Mouse (Mus musculus) G1E (cell line): Measurements from ENCODE around the gene Arhgap23. TPM values are rescaled to one million over a fixed set of nuclear protein-coding genes. Genes with fewer than 3 reads are reported as not detected.

ENCODE experiments used
- ATAC-seq: 2 replicates; pipeline ENCODE4 v1.8.0; 2016; ENCODE audit warnings: mild to moderate bottlenecking; ENCODE audit not compliant: insufficient number of reproducible peaks, poor library complexity, low FRiP score, severe bottlenecking; ENCODE audit errors: extremely low read depth
- DNase-seq: peaks from one replicate; pipeline ENCODE4 v3.0.0; 2012; ENCODE audit warnings: low spot score
- H3K27me3 ChIP-seq: 2 replicates; pipeline ENCODE4 v1.6.1; 2012; ENCODE audit warnings: mild to moderate bottlenecking, low read length, inconsistent platforms; ENCODE audit not compliant: insufficient read depth
- H3K36me3 ChIP-seq: replicated peaks from 2 replicates; pipeline ENCODE3; 2012; ENCODE audit warnings: mild to moderate bottlenecking, inconsistent platforms
- H3K4me1 ChIP-seq: 2 replicates; pipeline ENCODE4 v1.6.1; 2012; ENCODE audit warnings: low read depth, low read length, inconsistent platforms, mixed read lengths; ENCODE audit not compliant: insufficient read depth
- H3K4me3 ChIP-seq: 2 replicates; pipeline ENCODE4 v1.5.1; 2012; ENCODE audit warnings: low read depth, mild to moderate bottlenecking, inconsistent platforms, low read length, moderate library complexity, mixed read lengths
- H3K9me3 ChIP-seq: replicated peaks from 2 replicates; pipeline ENCODE4 v1.6.1; 2012; ENCODE audit warnings: inconsistent platforms
- CTCF ChIP-seq: IDR thresholded peaks from 2 replicates; pipeline ENCODE4 v1.5.1; 2012; ENCODE audit warnings: low read depth, low read length, inconsistent platforms, mixed read lengths
- GATA1 ChIP-seq: IDR thresholded peaks from 2 replicates; pipeline ENCODE4 v1.6.1; 2012; ENCODE audit warnings: borderline replicate concordance, low read length, inconsistent platforms, mixed read lengths
- GATA2 ChIP-seq: IDR thresholded peaks from 2 replicates; pipeline ENCODE4 v1.6.1; 2012; ENCODE audit warnings: low read depth, low read length, inconsistent platforms, borderline replicate concordance
- POLR2AphosphoS5 ChIP-seq: IDR thresholded peaks from 2 replicates; pipeline ENCODE4 v1.6.1; 2012; ENCODE audit warnings: low read depth, low read length, inconsistent platforms; ENCODE audit not compliant: insufficient replicate concordance
- TAL1 ChIP-seq: conservative IDR thresholded peaks from 2 replicates; pipeline ENCODE4 v1.6.1; 2012; ENCODE audit warnings: low read depth, low read length, inconsistent platforms, mixed read lengths
- polyA plus RNA-seq: library from polyadenylated mRNA; stranded (reverse); fragments of >175 nt; gene quantifications from 2 replicates; pipeline ENCODE4 v1.2.3, GENCODE M21; 2012
- total RNA-seq, 2 experiments: library from RNA; stranded (forward) in 1 of 2; stranded (reverse) in 1 of 2; fragments of 200-1000 nt in 1 of 2; fragments of >200 nt in 1 of 2; fragmentation: Nextera tagmentation in 1 of 2; gene quantifications; 2 replicates each; pipeline ENCODE4 v1.2.3; 2014 to 2017

Arhgap23 gene
- total and polyA plus RNA-seq, 3 experiments: 2.4 to 18.6 (median 17.9) TPM

GRCm38 (mm10) chr11:97545808-97546560 is 130.7 kb downstream of the Arhgap23 start:
- Histone ChIP-seq H3K36me3 (no peaks in the 10 kb centered on the region), H3K4me1 (peaks cover 8% of the 10 kb centered on the region; the same call in 1 of the 2 replicates), H3K4me3 (no peak overlapping the region; the same call in 1 of the 2 replicates), H3K9me3 (peaks cover 4% of the 10 kb centered on the region; the same call in 1 of the 2 replicates), H3K27me3 (peaks cover 93% of the 10 kb centered on the region)
- ATAC-seq (no peak), DNase-seq (no peak)
- TF ChIP-seq GATA2 (no peak), CTCF (no peak)

GRCm38 (mm10) chr11:97546804-97547411 is 131.6 kb downstream of the Arhgap23 start:
- ATAC-seq (no peak), DNase-seq (no peak)
- peaks cover 8% of the 10 kb centered on the region; the same call in 1 of the 2 replicates for H3K4me1 ChIP-seq
- H3K27me3 ChIP-seq: peaks cover 96% of the 10 kb centered on the region
- peak overlapping the region; percentile 4; the same call in 1 of the 2 replicates for H3K4me3 ChIP-seq
- no peak for TF ChIP-seq GATA1
- no peak for TF ChIP-seq GATA2
- TF ChIP-seq TAL1: no peak
- TF ChIP-seq POLR2AphosphoS5: no peak
- TF ChIP-seq CTCF: no peak
- peaks cover 4% of the 10 kb centered on the region; the same call in 1 of the 2 replicates for H3K9me3 ChIP-seq
- no peaks in the 10 kb centered on the region for H3K36me3 ChIP-seq

GRCm38 (mm10) chr11:97547957-97548706 is 132.8 kb downstream of the Arhgap23 start:
- ATAC-seq: no peak
- peaks cover 8% of the 10 kb centered on the region; the same call in 1 of the 2 replicates for H3K4me1 ChIP-seq
- no peak overlapping the region for H3K4me3 ChIP-seq
- peaks cover 94% of the 10 kb centered on the region for H3K27me3 ChIP-seq
- H3K36me3 ChIP-seq: no peaks in the 10 kb centered on the region
- no peak for DNase-seq
- TF ChIP-seq GATA2: no peak
- no peak for TF ChIP-seq CTCF
- TF ChIP-seq TAL1: no peak
- no peak for TF ChIP-seq GATA1
- TF ChIP-seq POLR2AphosphoS5: no peak
- peaks cover 4% of the 10 kb centered on the region; the same call in 1 of the 2 replicates for H3K9me3 ChIP-seq

- H3K4me1 ChIP-seq: peaks cover 8% of the 10 kb centered on the region; the same call in 1 of the 2 replicates
- peaks cover 4% of the 10 kb centered on the region; the same call in 1 of the 2 replicates for H3K9me3 ChIP-seq
- H3K4me3 ChIP-seq: no peak overlapping the region
- ATAC-seq (no peak), DNase-seq (no peak)
- TF ChIP-seq GATA2 (no peak), POLR2AphosphoS5 (no peak), CTCF (no peak), TAL1 (no peak), GATA1 (no peak)
- no peaks in the 10 kb centered on the region for H3K36me3 ChIP-seq
- H3K27me3 ChIP-seq: peaks cover 88% of the 10 kb centered on the region
Observed at GRCm38 (mm10) chr11:97548757-97549156, 133.4 kb downstream of the Arhgap23 start.

Other genes with a start within 250 kb of the Arhgap23 start
- 328 and 346 TPM in 2 replicates for gene Kpnb1, start 227.7 kb upstream of the Arhgap23 start, total RNA-seq (2014; fragmentation: Nextera tagmentation)
- 265 and 286 TPM in 2 replicates for gene Kpnb1, start 227.7 kb upstream of the Arhgap23 start, total RNA-seq (2017)
- gene Kpnb1, start 227.7 kb upstream of the Arhgap23 start, polyA plus RNA-seq: 50.5 and 51.3 TPM in 2 replicates
- 81.3 and 87.9 TPM in 2 replicates for gene Npepps, start 134.9 kb upstream of the Arhgap23 start, total RNA-seq (2014; fragmentation: Nextera tagmentation)
- gene Npepps, start 134.9 kb upstream of the Arhgap23 start, total RNA-seq (2017): 50.2 and 53.6 TPM in 2 replicates
- gene Npepps, start 134.9 kb upstream of the Arhgap23 start, polyA plus RNA-seq: 23.5 and 35.8 TPM in 2 replicates
- gene Mrpl45, start 99.8 kb upstream of the Arhgap23 start, total RNA-seq (2014; fragmentation: Nextera tagmentation): 77.5 and 85.1 TPM in 2 replicates
- 46.3 and 46.8 TPM in 2 replicates for gene Mrpl45, start 99.8 kb upstream of the Arhgap23 start, total RNA-seq (2017)
- gene Mrpl45, start 99.8 kb upstream of the Arhgap23 start, polyA plus RNA-seq: 8.3 and 13.1 TPM in 2 replicates
- gene Gpr179, start 63.5 kb upstream of the Arhgap23 start, total RNA-seq (2014; fragmentation: Nextera tagmentation): not detected in 2 replicates
- gene Gpr179, start 63.5 kb upstream of the Arhgap23 start, total RNA-seq (2017): 0.06 and 0.11 TPM in 2 replicates
- 0.01 and 0.02 TPM in 2 replicates for gene Gpr179, start 63.5 kb upstream of the Arhgap23 start, polyA plus RNA-seq
- 14.9 and 49.0 TPM in 2 replicates for gene Socs7, start 53.0 kb upstream of the Arhgap23 start, total RNA-seq (2014; fragmentation: Nextera tagmentation)
- 11.3 and 15.4 TPM in 2 replicates for gene Socs7, start 53.0 kb upstream of the Arhgap23 start, total RNA-seq (2017)
- gene Socs7, start 53.0 kb upstream of the Arhgap23 start, polyA plus RNA-seq: 5.2 and 6.0 TPM in 2 replicates
- gene 4933428G20Rik, start 84.8 kb downstream of the Arhgap23 start, total RNA-seq (2014; fragmentation: Nextera tagmentation): not detected in 2 replicates
- not detected in 2 replicates for gene 4933428G20Rik, start 84.8 kb downstream of the Arhgap23 start, total RNA-seq (2017)
- not detected in 2 replicates for gene 4933428G20Rik, start 84.8 kb downstream of the Arhgap23 start, polyA plus RNA-seq
- 0.15 TPM in 2 replicates for gene Srcin1, start 160.7 kb downstream of the Arhgap23 start, total RNA-seq (2014; fragmentation: Nextera tagmentation)
- 0.29 and 0.49 TPM in 2 replicates for gene Srcin1, start 160.7 kb downstream of the Arhgap23 start, total RNA-seq (2017)
- gene Srcin1, start 160.7 kb downstream of the Arhgap23 start, polyA plus RNA-seq: 0.21 and 0.25 TPM in 2 replicates
- gene Epop, start 214.2 kb downstream of the Arhgap23 start, total RNA-seq (2014; fragmentation: Nextera tagmentation): 2.6 and 4.5 TPM in 2 replicates
- 2.7 and 3.9 TPM in 2 replicates for gene Epop, start 214.2 kb downstream of the Arhgap23 start, total RNA-seq (2017)
- 60.9 and 77.7 TPM in 2 replicates for gene Epop, start 214.2 kb downstream of the Arhgap23 start, polyA plus RNA-seq
- 16.5 and 18.7 TPM in 2 replicates for gene Mllt6, start 247.9 kb downstream of the Arhgap23 start, total RNA-seq (2014; fragmentation: Nextera tagmentation)
- 10.9 and 11.2 TPM in 2 replicates for gene Mllt6, start 247.9 kb downstream of the Arhgap23 start, total RNA-seq (2017)
- gene Mllt6, start 247.9 kb downstream of the Arhgap23 start, polyA plus RNA-seq: 38.3 and 42.6 TPM in 2 replicates